Comparison of ENCODE assay signal across 31 mouse cellular contexts in genomic region chr9:111542663-111543062, GRCm38 (mm10).
DNase-seq lines count a peak whose midpoint lies in the region; ATAC-seq lines count a peak whose summit lies in the region.
"Had no signal": no experiment of that assay in that cellular context is flagged by ENCODE, and none has a peak within 500 bp of the region (broad histone marks: within the 10 kb centered on the region; RNA-seq: fewer than 3 reads in every experiment).

No protein-coding gene starts in this region.

- no peaks in the 10 kb centered on the region for H3K4me1 ChIP-seq in heart, embryonic 12.5 days (replicated peaks)
- H3K4me1 ChIP-seq in neural tube, embryonic 15.5 days: peaks cover 7% of the 10 kb centered on the region
- H3K4me1 ChIP-seq: limb, embryonic 10.5 days; midbrain, embryonic 13.5 days had no signal

- H3K9ac ChIP-seq in heart, embryonic 12.5 days: no peak overlapping the region
- no peak overlapping the region for H3K9ac ChIP-seq in neural tube, embryonic 15.5 days (replicated peaks)
- H3K9ac ChIP-seq: embryonic facial prominence, embryonic 13.5 days; forebrain, postnatal 0 days; hindbrain, embryonic 14.5 days; limb, embryonic 15.5 days; liver, embryonic 14.5 days; midbrain, embryonic 13.5 days had no signal

- no peaks in the 10 kb centered on the region for H3K27me3 ChIP-seq in heart, embryonic 12.5 days (replicated peaks)
- no peaks in the 10 kb centered on the region for H3K27me3 ChIP-seq in neural tube, embryonic 15.5 days (replicated peaks)
- H3K27me3 ChIP-seq: embryonic facial prominence, embryonic 13.5 days; limb, embryonic 15.5 days; midbrain, embryonic 13.5 days had no signal

- H3K27ac ChIP-seq in heart, embryonic 12.5 days (ENCODE audit: poor library complexity, severe bottlenecking): no peak overlapping the region
- H3K27ac ChIP-seq in neural tube, embryonic 15.5 days (replicated peaks): no peak overlapping the region
- H3K27ac ChIP-seq: embryonic facial prominence, embryonic 13.5 days; hindbrain, embryonic 14.5 days; limb, embryonic 10.5 days; limb, embryonic 15.5 days; liver, embryonic 14.5 days; macrophage; midbrain, embryonic 13.5 days had no signal

- no peaks in the 10 kb centered on the region for H3K9me3 ChIP-seq in heart, embryonic 12.5 days (replicated peaks)
- no peaks in the 10 kb centered on the region for H3K9me3 ChIP-seq in neural tube, embryonic 15.5 days (replicated peaks)
- H3K9me3 ChIP-seq: embryonic facial prominence, embryonic 13.5 days; limb, embryonic 10.5 days; limb, embryonic 15.5 days; midbrain, embryonic 13.5 days had no signal

- H3K4me2 ChIP-seq in heart, embryonic 12.5 days: no peak overlapping the region
- no peak overlapping the region for H3K4me2 ChIP-seq in neural tube, embryonic 15.5 days
- H3K4me2 ChIP-seq: embryonic facial prominence, embryonic 13.5 days; heart, embryonic 11.5 days; hindbrain, embryonic 14.5 days; limb, embryonic 15.5 days; midbrain, embryonic 13.5 days had no signal

- H3K36me3 ChIP-seq in heart, embryonic 12.5 days: no peaks in the 10 kb centered on the region
- no peaks in the 10 kb centered on the region for H3K36me3 ChIP-seq in neural tube, embryonic 15.5 days
- H3K36me3 ChIP-seq: embryonic facial prominence, embryonic 13.5 days; limb, embryonic 10.5 days; limb, embryonic 15.5 days; midbrain, embryonic 13.5 days had no signal

- ATAC-seq in heart, embryonic 12.5 days (ENCODE audit: insufficient number of reproducible peaks, low FRiP score): no peak
- no peak for ATAC-seq in neural tube, embryonic 15.5 days (ENCODE audit: low FRiP score)
- ATAC-seq: CD4-positive, CD25-positive, alpha-beta regulatory T cell, adult 4 months; forebrain, postnatal 0 days; inflammation-experienced regulatory T-cells, adult 6 months; midbrain, embryonic 13.5 days had no signal

- DNase-seq in heart, adult 11 months: peak; percentile 53
- peak; percentile 48 for DNase-seq in kidney, postnatal 14 days
- no peak for DNase-seq in kidney, adult 9 months
- DNase-seq in brain, adult 2 months (ENCODE audit: low read depth, low spot score): peak; percentile 7
- peak; percentile 4 for DNase-seq in retina, postnatal 7 days (ENCODE audit: low read depth, low spot score)
- no peak for DNase-seq in frontal cortex, postnatal 25 days (ENCODE audit: low spot score in 2 of 2)
- DNase-seq: adrenal gland, postnatal 10 days; cerebellum, adult 11-12 months; cerebellum, adult 9-11 months; embryo, embryonic 11 days; forebrain, postnatal 0 days; gastrocnemius, postnatal 14 days; heart, adult 18-20 months; heart, postnatal 4 days; kidney, adult 11 months; kidney, postnatal 25 days; lung, adult 2 months; lung, postnatal 10 days had no signal

- 79% methylated on average over 6 of the region's 6 CpGs for WGBS in heart, embryonic 12.5 days
- 66% methylated on average over 6 of the region's 6 CpGs for WGBS in neural tube, embryonic 15.5 days

- H3K4me3 ChIP-seq in heart, embryonic 12.5 days: no peak overlapping the region
- H3K4me3 ChIP-seq in neural tube, embryonic 15.5 days (replicated peaks): no peak overlapping the region
- H3K4me3 ChIP-seq: embryonic facial prominence, embryonic 13.5 days; erythroblast, embryonic 14.5 days; limb, embryonic 10.5 days; limb, embryonic 15.5 days; midbrain, embryonic 13.5 days had no signal

Comparison
In these comparisons a context has a peak if more than half of its experiments do, and no peak if none do; other contexts are left out.
1. DNase-seq: peak in heart, adult 11 months (single experiment), kidney, postnatal 14 days (single experiment), brain, adult 2 months (single experiment) and retina, postnatal 7 days (single experiment); none in kidney, adult 9 months (single experiment) and frontal cortex, postnatal 25 days (0 of 2).